Mouse (Mus musculus): ENCODE results near the gene Atxn1l. TPM values are rescaled to one million over a fixed set of nuclear protein-coding genes. Genes with fewer than 3 reads are reported as not detected.

The Atxn1l gene
- polyA plus RNA-seq (2016; fragmentation: Nextera tagmentation; extraction: Ambion mirVana): 7.3 and 8.3 TPM in 2 replicates

DNA sequence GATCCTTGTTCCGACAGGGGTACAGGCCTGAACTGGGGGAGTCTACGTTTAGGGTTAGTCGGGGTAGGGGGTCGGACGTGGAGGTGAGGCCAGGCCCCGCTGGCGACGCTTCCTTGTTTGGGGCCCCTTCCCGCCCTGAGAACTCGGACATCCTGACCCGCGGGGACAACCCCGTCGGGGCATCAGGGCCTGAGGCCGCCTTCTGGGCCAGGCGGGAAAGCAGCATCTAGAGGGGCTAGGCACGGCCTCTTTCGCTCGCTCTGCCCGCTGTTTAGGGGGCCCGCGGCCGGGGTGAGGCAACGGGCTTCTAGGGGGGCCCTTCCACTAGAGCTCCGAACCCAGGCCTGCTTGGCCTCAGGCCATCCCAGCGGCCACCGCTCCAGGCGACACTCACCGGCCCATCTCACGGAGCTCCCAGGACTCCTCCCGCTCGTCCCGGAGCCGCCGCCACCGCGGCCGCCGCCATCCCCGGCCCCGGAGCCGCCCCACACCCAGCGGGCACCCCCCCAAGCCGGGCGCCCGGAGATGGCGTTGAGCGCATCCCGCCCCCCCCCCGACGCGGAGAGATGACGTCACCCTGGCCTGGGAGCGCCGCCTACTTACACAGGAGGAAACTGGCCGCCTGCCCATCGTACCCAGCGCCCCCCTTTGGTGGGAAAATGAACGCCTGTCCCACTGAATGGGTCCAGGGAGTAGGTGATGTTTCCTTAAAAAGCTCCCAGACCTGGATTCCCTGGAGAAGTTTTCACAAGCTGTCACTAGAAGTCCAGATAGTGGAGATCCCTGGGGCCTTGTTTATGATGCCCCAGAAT lies at the start of gene Atxn1l:
Gene Atxn1l, minus strand, starts transcription at position 503 of the 812 bp plus-strand sequence.
- H3K4me3 ChIP-seq: peak within 1 kb of the TSS; percentile 98
- peak within 1 kb of the TSS; percentile 97 for H3K9ac ChIP-seq (replicated peaks)
- H3K4me1 ChIP-seq: peaks cover 14% of the 10 kb centered on the region
- ATAC-seq (ENCODE audit: low FRiP score, low read depth): peak; percentile 86
- H3K27ac ChIP-seq (replicated peaks): 0 out of 2 replicates have a peak within 1 kb of the TSS, but pooled peaks have one; percentile 35
- peak within 1 kb of the TSS; percentile 96 for H3K4me2 ChIP-seq (replicated peaks)
- WGBS: under 1% methylated on average over 56 of the region's 59 CpGs
- peaks cover 24% of the 10 kb centered on the region for H3K36me3 ChIP-seq
- no peaks in the 10 kb centered on the region for H3K9me3 ChIP-seq
- H3K27me3 ChIP-seq: no peaks in the 10 kb centered on the region

DNA sequence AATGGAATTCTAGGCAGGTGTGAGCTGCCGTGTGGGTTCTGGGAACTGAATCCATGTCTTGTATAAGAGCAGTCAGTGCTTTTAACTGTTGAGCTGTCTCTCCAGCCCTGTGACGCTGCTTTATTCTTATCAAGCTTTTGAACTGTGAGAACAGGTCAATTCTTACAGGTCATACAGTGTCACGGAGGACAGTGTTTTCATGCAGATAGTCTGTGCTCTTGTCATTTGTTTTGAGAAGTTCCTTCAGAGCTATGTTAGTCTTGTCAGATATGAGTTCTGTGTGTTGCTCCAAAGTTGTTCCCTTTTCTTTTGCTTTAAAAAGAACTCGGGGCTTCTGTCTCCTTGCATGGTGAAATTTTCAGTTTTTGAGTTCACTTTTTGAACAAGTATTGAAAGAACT lies 43.0 kb upstream of the Atxn1l start:
- H3K4me3 ChIP-seq: no peak overlapping the region
- peak overlapping the region; percentile 76; the same call in 1 of the 2 replicates for H3K4me2 ChIP-seq (replicated peaks)
- H3K27ac ChIP-seq (replicated peaks): no peak overlapping the region
- no peak for ATAC-seq (ENCODE audit: low FRiP score, low read depth)
- H3K9me3 ChIP-seq: no peaks in the 10 kb centered on the region
- H3K36me3 ChIP-seq: no peaks in the 10 kb centered on the region
- H3K27me3 ChIP-seq: peaks cover 3% of the 10 kb centered on the region; the same call in 1 of the 2 replicates
- no peak overlapping the region for H3K9ac ChIP-seq (replicated peaks)
- peaks cover 13% of the 10 kb centered on the region for H3K4me1 ChIP-seq
- 77% methylated on average over 4 of the region's 4 CpGs for WGBS

DNA sequence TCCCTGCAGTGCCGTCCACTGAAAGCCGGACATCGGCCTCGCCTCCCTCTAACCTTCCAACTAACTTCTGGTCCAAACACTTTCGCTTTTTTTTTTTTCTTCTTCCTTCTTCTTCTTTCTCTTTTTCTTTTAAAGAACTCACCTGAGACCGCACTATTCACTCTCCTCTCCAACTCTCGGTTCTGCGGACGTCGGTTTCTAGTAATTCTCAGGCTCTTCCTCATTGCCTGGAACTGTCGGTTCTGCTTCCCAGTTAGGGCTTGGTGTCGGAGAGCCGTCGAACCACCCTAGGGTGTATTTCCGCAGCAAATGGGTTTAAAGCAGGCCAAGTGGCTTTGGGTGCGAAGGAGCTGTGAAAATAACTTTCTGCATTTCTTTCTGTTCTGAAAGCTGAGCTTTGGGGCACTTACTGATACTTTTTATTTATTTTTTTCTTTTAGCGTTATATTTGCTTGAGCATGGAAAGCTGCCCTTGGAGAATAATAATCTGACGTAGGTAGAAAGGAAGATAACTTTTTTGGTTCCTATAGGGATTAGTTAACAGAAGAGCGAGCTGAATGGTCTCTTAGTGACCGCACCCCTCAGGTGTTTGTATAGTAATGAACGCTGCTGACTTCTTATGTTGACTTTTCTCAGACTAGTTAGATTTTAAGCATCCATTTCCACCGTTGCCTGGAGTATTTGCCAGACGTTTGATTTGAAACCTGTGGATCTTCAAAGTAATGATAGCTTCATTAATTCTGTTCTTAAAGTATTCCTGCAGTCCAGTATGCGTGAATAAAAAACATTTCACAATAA lies 42.1 kb upstream of the Atxn1l start:
- 22% methylated on average over 24 of the region's 24 CpGs for WGBS
- Histone ChIP-seq H3K27ac (replicated peaks) (peak overlapping the region; percentile 98), H3K4me1 (peaks cover 13% of the 10 kb centered on the region), H3K9me3 (no peaks in the 10 kb centered on the region), H3K27me3 (peaks cover 6% of the 10 kb centered on the region; the same call in 1 of the 2 replicates), H3K4me2 (replicated peaks) (peak overlapping the region; percentile 76), H3K36me3 (no peaks in the 10 kb centered on the region), H3K9ac (replicated peaks) (peak overlapping the region; percentile 92), H3K4me3 (peak overlapping the region; percentile 99)
- ATAC-seq (ENCODE audit: low FRiP score, low read depth): no peak

DNA sequence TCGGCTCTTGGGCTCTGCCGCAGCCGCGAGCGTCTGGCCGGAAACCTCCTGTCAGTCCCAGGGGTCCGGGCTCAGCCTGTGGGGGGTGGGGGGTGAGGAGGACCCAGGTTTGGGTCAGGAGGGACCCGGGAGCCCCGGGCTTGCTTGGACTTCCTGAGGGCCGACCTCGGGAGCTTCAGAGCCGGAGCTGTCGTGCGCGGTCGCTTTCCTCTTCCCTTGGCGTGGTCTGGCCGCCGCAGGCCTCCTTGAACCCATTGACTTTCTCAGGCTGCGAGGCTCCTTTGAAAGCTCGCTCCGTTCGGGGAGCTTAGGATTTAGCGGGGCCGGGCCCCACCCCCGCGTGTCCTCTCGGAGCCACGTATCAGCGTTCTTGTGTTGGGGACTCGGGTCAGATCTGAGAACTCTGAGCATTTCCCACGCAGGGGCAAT lies 41.5 kb upstream of the Atxn1l start:
- H3K27ac ChIP-seq (replicated peaks): peak overlapping the region; percentile 98
- no peaks in the 10 kb centered on the region for H3K36me3 ChIP-seq
- under 1% methylated on average over 32 of the region's 32 CpGs for WGBS
- peak overlapping the region; percentile 76 for H3K4me2 ChIP-seq (replicated peaks)
- peak; percentile 76 for ATAC-seq (ENCODE audit: low FRiP score, low read depth)
- peaks cover 13% of the 10 kb centered on the region for H3K4me1 ChIP-seq
- peak overlapping the region; percentile 99 for H3K4me3 ChIP-seq
- H3K27me3 ChIP-seq: peaks cover 6% of the 10 kb centered on the region; the same call in 1 of the 2 replicates
- H3K9me3 ChIP-seq: no peaks in the 10 kb centered on the region
- H3K9ac ChIP-seq (replicated peaks): peak overlapping the region; percentile 92

DNA sequence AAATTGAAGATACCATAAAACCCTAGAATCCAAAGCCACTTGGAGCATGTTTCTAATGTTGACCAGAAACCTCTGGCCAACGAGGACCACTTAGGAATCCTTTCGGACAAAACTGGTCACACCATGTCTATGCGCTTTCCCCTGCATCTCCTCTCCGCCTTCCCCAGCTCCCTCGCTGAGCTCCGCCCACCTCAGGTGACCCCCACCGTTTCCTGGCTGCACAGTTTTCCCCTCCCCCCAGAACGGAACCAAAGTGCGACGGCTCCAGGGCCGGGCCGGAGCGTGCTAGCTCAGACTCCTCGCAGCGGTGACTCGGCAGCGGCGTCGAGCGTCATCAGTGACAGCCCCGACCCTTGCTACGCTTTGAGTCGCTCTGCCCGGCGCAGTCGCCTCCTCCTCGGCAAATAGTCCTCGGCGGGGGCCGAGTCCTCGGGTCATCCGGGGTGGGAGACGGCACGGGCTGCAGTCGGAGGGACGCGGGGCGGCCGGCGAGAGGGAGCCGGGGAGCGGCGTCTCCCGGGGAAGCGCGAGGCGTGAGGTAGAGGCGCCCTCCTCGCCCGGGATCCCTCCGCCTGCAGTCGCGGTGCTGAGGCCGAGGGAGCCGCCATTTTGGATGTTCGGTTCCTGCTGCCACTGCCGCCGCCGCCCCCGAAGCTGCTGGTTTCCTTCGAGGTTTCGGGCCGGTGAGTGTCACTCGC lies 40.9 kb upstream of the Atxn1l start, which contains the start of gene Ap1g1:
Gene Ap1g1, plus strand, starts transcription at position 275 of the 698 bp plus-strand sequence.
- peak within 1 kb of the TSS; percentile 92 for H3K9ac ChIP-seq (replicated peaks)
- peaks cover 13% of the 10 kb centered on the region for H3K4me1 ChIP-seq
- H3K4me2 ChIP-seq (replicated peaks): peak within 1 kb of the TSS; percentile 76
- H3K9me3 ChIP-seq: no peaks in the 10 kb centered on the region
- H3K36me3 ChIP-seq: no peaks in the 10 kb centered on the region
- peak; percentile 99 for ATAC-seq (ENCODE audit: low FRiP score, low read depth)
- H3K27me3 ChIP-seq: peaks cover 6% of the 10 kb centered on the region; the same call in 1 of the 2 replicates
- WGBS: under 1% methylated on average over 64 of the region's 64 CpGs
- H3K4me3 ChIP-seq: peak within 1 kb of the TSS; percentile 99
- H3K27ac ChIP-seq (replicated peaks): peak within 1 kb of the TSS; percentile 98

DNA sequence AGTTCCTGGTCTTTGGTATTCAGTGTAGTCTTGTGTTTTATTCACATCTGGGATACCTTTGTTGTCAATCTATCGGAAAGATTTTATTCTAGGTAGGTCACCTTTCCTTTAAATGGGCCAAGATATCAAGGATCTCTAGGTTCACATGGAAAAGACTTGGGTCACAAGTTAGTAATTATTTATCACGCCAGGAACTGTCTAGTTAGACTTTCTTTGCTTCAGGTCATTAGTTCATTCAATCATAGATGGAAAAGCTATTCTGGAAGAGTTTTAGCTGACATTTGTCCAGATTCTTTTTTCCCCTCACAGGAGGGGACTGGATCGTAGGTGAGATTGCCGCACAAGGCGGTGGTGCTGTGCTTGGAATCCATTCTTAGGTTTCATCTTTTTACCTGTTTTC lies 40.3 kb upstream of the Atxn1l start:
- H3K4me3 ChIP-seq: peak overlapping the region; percentile 99
- no peaks in the 10 kb centered on the region for H3K9me3 ChIP-seq
- no peaks in the 10 kb centered on the region for H3K36me3 ChIP-seq
- H3K9ac ChIP-seq (replicated peaks): no peak overlapping the region
- H3K4me2 ChIP-seq (replicated peaks): peak overlapping the region; percentile 76
- no peak for ATAC-seq (ENCODE audit: low FRiP score, low read depth)
- H3K27me3 ChIP-seq: peaks cover 6% of the 10 kb centered on the region; the same call in 1 of the 2 replicates
- peaks cover 13% of the 10 kb centered on the region for H3K4me1 ChIP-seq
- 29% methylated on average over 5 of the region's 5 CpGs for WGBS
- no peak overlapping the region for H3K27ac ChIP-seq (replicated peaks)

DNA sequence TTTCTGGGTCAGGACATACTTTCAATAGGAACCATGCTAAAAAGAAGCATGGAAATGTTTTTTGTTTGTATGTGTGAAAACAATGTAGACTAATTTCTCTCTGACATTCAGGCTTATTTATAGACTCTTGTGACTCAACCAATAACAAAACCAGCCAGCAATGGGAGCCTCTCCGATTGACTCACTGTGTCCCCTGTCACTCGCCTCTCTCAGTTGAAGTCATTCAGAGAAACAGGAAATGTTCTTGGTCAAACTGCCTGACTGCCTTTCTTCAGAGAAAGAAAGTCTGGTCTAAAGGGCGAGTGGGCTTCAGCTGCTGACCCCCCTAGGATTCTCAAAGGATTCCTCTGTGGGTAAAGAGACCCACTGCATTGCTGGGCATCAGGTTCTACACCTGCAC lies 35.6 kb upstream of the Atxn1l start:
- H3K27ac ChIP-seq (replicated peaks): no peak overlapping the region
- no peaks in the 10 kb centered on the region for H3K36me3 ChIP-seq
- H3K9me3 ChIP-seq: no peaks in the 10 kb centered on the region
- no peaks in the 10 kb centered on the region for H3K4me1 ChIP-seq
- peaks cover 6% of the 10 kb centered on the region; the same call in 1 of the 2 replicates for H3K27me3 ChIP-seq
- H3K4me3 ChIP-seq: no peak overlapping the region
- H3K4me2 ChIP-seq (replicated peaks): no peak overlapping the region
- WGBS: 51% methylated on average over 3 of the region's 3 CpGs
- no peak overlapping the region for H3K9ac ChIP-seq (replicated peaks)
- ATAC-seq (ENCODE audit: low FRiP score, low read depth): no peak

DNA sequence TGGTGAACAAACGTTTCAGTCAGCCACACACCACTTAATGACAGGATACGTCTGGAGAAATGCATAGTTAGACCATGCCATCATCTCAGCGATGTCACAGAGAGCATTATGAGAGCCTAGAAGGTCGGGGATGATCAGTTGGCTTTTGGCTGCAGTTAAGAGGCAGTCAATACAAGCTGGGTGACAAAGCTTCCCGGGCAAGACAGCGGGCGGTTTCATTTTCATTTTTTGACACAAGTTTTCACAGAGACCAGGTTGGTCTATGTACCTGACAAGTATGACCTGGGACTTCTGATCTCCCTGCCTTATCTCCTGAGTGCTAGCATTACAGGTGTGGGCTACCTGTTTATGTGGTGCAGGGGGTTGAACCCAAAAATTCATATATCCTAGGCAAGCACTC lies 28.5 kb upstream of the Atxn1l start:
- WGBS: 81% methylated on average over 7 of the region's 7 CpGs
- no peak overlapping the region for H3K4me2 ChIP-seq (replicated peaks)
- no peak for ATAC-seq (ENCODE audit: low FRiP score, low read depth)
- no peak overlapping the region for H3K9ac ChIP-seq (replicated peaks)
- H3K27ac ChIP-seq (replicated peaks): no peak overlapping the region
- H3K36me3 ChIP-seq: no peaks in the 10 kb centered on the region
- no peaks in the 10 kb centered on the region for H3K4me1 ChIP-seq
- 0 out of 2 replicates have a peak, but pooled peaks cover 17% of the 10 kb centered on the region for H3K9me3 ChIP-seq
- no peaks in the 10 kb centered on the region for H3K27me3 ChIP-seq
- no peak overlapping the region for H3K4me3 ChIP-seq

DNA sequence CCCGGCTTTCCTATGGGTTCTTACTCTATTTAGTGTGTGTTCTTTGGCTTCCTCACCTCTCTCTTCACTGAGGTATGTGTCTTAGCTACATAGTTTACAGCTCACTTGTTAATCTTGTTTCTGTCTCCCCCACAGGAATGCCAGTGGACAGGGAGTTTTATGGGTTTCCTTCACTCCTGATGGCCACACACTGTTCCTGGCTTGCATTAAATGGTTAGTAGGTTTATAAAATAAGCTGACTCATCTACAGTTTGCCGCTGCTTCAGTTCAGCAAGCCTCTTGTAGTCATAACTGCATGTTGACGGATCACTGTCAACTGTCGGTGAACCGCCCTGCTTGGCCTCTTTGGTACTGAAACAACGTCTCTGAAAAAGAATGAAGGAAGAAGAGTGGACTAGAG lies 26.5 kb upstream of the Atxn1l start:
- H3K9ac ChIP-seq (replicated peaks): no peak overlapping the region
- H3K9me3 ChIP-seq: 0 out of 2 replicates have a peak, but pooled peaks cover 17% of the 10 kb centered on the region
- H3K27me3 ChIP-seq: no peaks in the 10 kb centered on the region
- no peaks in the 10 kb centered on the region for H3K4me1 ChIP-seq
- no peaks in the 10 kb centered on the region for H3K36me3 ChIP-seq
- no peak overlapping the region for H3K27ac ChIP-seq (replicated peaks)
- 90% methylated on average over 6 of the region's 6 CpGs for WGBS
- no peak for ATAC-seq (ENCODE audit: low FRiP score, low read depth)
- no peak overlapping the region for H3K4me2 ChIP-seq (replicated peaks)
- no peak overlapping the region for H3K4me3 ChIP-seq

DNA sequence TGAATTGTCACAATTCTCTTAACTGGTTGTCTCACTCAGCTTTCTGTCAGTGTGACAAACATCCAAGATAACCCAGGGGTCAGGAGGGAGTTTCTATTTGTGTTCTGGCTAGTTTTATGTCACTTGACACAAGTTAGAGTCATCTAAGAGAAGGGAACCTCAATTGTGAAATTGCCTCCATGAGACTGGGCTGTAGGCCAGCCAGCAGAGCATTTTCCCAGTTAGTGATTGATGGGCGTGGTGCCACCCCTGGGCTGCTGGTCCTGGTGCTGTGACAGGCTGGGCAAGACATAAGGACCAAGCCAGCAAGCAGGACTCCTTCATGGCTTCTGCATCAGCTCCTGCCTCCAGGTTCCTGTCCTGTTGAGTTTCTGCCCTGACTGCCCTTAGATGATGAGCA lies 22.7 kb upstream of the Atxn1l start:
- Histone ChIP-seq H3K27me3 (no peaks in the 10 kb centered on the region), H3K4me1 (no peaks in the 10 kb centered on the region), H3K9ac (replicated peaks) (no peak overlapping the region), H3K9me3 (0 out of 2 replicates have a peak, but pooled peaks cover 17% of the 10 kb centered on the region), H3K27ac (replicated peaks) (no peak overlapping the region), H3K4me2 (replicated peaks) (no peak overlapping the region), H3K4me3 (no peak overlapping the region), H3K36me3 (no peaks in the 10 kb centered on the region)
- 42% methylated on average over 1 of the region's 1 CpGs for WGBS
- no peak for ATAC-seq (ENCODE audit: low FRiP score, low read depth)

DNA sequence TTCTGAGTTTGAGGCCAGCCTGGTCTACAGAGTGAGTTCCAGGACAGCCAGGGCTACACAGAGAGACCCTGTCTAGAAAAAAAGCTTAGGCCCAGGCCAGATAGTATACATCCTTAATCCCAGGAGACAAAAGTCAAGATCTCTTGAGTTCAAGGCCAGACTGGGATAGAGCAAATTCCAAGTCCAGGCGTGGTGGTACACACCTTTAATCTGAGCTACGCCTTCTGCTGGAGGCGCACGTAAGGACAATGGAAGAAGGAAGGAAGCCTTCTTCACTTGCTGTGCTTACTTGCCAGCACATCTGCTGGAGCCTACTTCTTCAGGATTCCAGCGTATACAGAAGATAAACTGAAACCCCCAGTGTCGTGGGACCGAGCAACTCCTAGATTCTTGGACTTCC lies 21.9 kb upstream of the Atxn1l start:
- 95% methylated on average over 7 of the region's 7 CpGs for WGBS
- ATAC-seq (ENCODE audit: low FRiP score, low read depth): no peak
- H3K9me3 ChIP-seq: 0 out of 2 replicates have a peak, but pooled peaks cover 17% of the 10 kb centered on the region
- no peaks in the 10 kb centered on the region for H3K4me1 ChIP-seq
- no peak overlapping the region for H3K4me3 ChIP-seq
- no peaks in the 10 kb centered on the region for H3K27me3 ChIP-seq
- no peak overlapping the region for H3K27ac ChIP-seq (replicated peaks)
- no peak overlapping the region for H3K9ac ChIP-seq (replicated peaks)
- H3K36me3 ChIP-seq: no peaks in the 10 kb centered on the region
- no peak overlapping the region for H3K4me2 ChIP-seq (replicated peaks)
